Mouse (Mus musculus) skeletal muscle tissue, adult 2 months (tissue): ENCODE results near the gene Clcc1.

ENCODE experiments used
- DNase-seq: peaks from one replicate; pipeline ENCODE4 v3.0.0-alpha.2; 2012; ENCODE audit warnings: low read depth, low spot score

Gene Clcc1

GRCm38 (mm10) chr3:108701256-108701655 lies 47.5 kb downstream of the Clcc1 start:
- DNase-seq = no peak

GRCm38 (mm10) chr3:108702789-108703188 lies 49.1 kb downstream of the Clcc1 start:
- no peak for DNase-seq

GRCm38 (mm10) chr3:108711296-108711695 lies 57.6 kb downstream of the Clcc1 start:
- no peak for DNase-seq

- no peak for DNase-seq
These were observed 59.5 kb downstream of the Clcc1 start for GRCm38 (mm10) chr3:108713065-108713675.

- no peak for DNase-seq
These were observed 61.1 kb downstream of the Clcc1 start for GRCm38 (mm10) chr3:108714837-108715236.

GRCm38 (mm10) chr3:108717896-108718502 lies 64.3 kb downstream of the Clcc1 start:
- no peak for DNase-seq

GRCm38 (mm10) chr3:108719357-108719756 lies 65.6 kb downstream of the Clcc1 start:
- DNase-seq = no peak

- no peak for DNase-seq
These were observed 66.0 kb downstream of the Clcc1 start for GRCm38 (mm10) chr3:108719761-108720160.

GRCm38 (mm10) chr3:108721076-108721991 lies 67.6 kb downstream of the Clcc1 start:
- DNase-seq = peak; percentile 13

- peak; percentile 88 for DNase-seq
These were observed 68.5 kb downstream of the Clcc1 start, which contains the start of gene Gpsm2 for GRCm38 (mm10) chr3:108722036-108722872. Gene Gpsm2 (minus strand): TSS chr3:108722309.

- no peak for DNase-seq
These were observed 72.7 kb downstream of the Clcc1 start for GRCm38 (mm10) chr3:108726413-108726812.

GRCm38 (mm10) chr3:108727344-108727743 lies 73.6 kb downstream of the Clcc1 start:
- no peak for DNase-seq

GRCm38 (mm10) chr3:108727776-108728175 lies 74.1 kb downstream of the Clcc1 start:
- no peak for DNase-seq
